In genomic region chr2:148141936-148142335, GRCm38 (mm10) we compare ENCODE assay signal across 15 mouse cellular contexts.
DNase-seq lines count a peak whose midpoint lies in the region; ATAC-seq and TF ChIP-seq lines count a peak whose summit lies in the region.
"Had no signal": no experiment of that assay in that cellular context is flagged by ENCODE, and none has a peak within 500 bp of the region (broad histone marks: within the 10 kb centered on the region; RNA-seq: fewer than 3 reads in every experiment).

No protein-coding gene starts in this region.

- no peaks in the 10 kb centered on the region for H3K27me3 ChIP-seq in lung, embryonic 14.5 days (ENCODE audit: insufficient read depth, low read length)
- no peaks in the 10 kb centered on the region for H3K27me3 ChIP-seq in midbrain, embryonic 13.5 days
- no peaks in the 10 kb centered on the region for H3K27me3 ChIP-seq in forebrain, embryonic 11.5 days (ENCODE audit: control insufficient read depth, insufficient read depth, low read length)
- H3K27me3 ChIP-seq: liver, embryonic 12.5 days; midbrain, embryonic 12.5 days; neural tube, embryonic 13.5 days had no signal

- H3K4me3 ChIP-seq in lung, embryonic 14.5 days (ENCODE audit: low read depth, low read length): no peak overlapping the region
- H3K4me3 ChIP-seq in midbrain, embryonic 13.5 days (replicated peaks): no peak overlapping the region
- no peak overlapping the region for H3K4me3 ChIP-seq in forebrain, embryonic 11.5 days (ENCODE audit: low read depth, low read length)
- H3K4me3 ChIP-seq: forebrain, embryonic 10.5 days; liver, embryonic 12.5 days; midbrain, embryonic 12.5 days; neural tube, embryonic 13.5 days had no signal

- peak; percentile 31; the same call in 1 of the 2 replicates for ATAC-seq in lung, embryonic 14.5 days (ENCODE audit: insufficient read depth)
- ATAC-seq in midbrain, embryonic 13.5 days: no peak
- ATAC-seq in forebrain, embryonic 11.5 days (replicated peaks; ENCODE audit: low FRiP score): no peak
- ATAC-seq: hindbrain, embryonic 16.5 days; liver, embryonic 12.5 days had no signal

- no peak overlapping the region for H3K4me2 ChIP-seq in lung, embryonic 14.5 days
- no peak overlapping the region for H3K4me2 ChIP-seq in midbrain, embryonic 13.5 days (replicated peaks)
- H3K4me2 ChIP-seq in forebrain, embryonic 11.5 days (ENCODE audit: low read depth, low read length, severe bottlenecking): no peak overlapping the region
- H3K4me2 ChIP-seq: liver, embryonic 12.5 days; midbrain, embryonic 12.5 days; neural tube, embryonic 13.5 days had no signal

- WGBS in lung, embryonic 14.5 days: 65% methylated on average over 4 of the region's 4 CpGs
- WGBS in midbrain, embryonic 13.5 days: 86% methylated on average over 4 of the region's 4 CpGs
- 79% methylated on average over 4 of the region's 4 CpGs for WGBS in forebrain, embryonic 11.5 days

- no peak for TF ChIP-seq CTCF in lung, embryonic 14.5 days (IDR thresholded peaks at IDR 0.05; ENCODE audit: low read depth)

- no peaks in the 10 kb centered on the region for H3K9me3 ChIP-seq in lung, embryonic 14.5 days (ENCODE audit: low read depth, low read length)
- H3K9me3 ChIP-seq in midbrain, embryonic 13.5 days: no peaks in the 10 kb centered on the region
- no peaks in the 10 kb centered on the region for H3K9me3 ChIP-seq in forebrain, embryonic 11.5 days (ENCODE audit: control insufficient read depth, low read length)
- H3K9me3 ChIP-seq: forebrain, embryonic 10.5 days; liver, embryonic 12.5 days; midbrain, embryonic 12.5 days; neural tube, embryonic 13.5 days had no signal

- no peak overlapping the region for H3K9ac ChIP-seq in lung, embryonic 14.5 days
- H3K9ac ChIP-seq in midbrain, embryonic 13.5 days (replicated peaks): no peak overlapping the region
- no peak overlapping the region for H3K9ac ChIP-seq in forebrain, embryonic 11.5 days (ENCODE audit: low read length)
- H3K9ac ChIP-seq: liver, embryonic 12.5 days; midbrain, embryonic 12.5 days; neural tube, embryonic 13.5 days had no signal

- H3K27ac ChIP-seq in lung, embryonic 14.5 days (ENCODE audit: low read depth): no peak overlapping the region
- H3K27ac ChIP-seq in midbrain, embryonic 13.5 days: no peak overlapping the region
- no peak overlapping the region for H3K27ac ChIP-seq in forebrain, embryonic 11.5 days (ENCODE audit: low read depth, low read length)
- H3K27ac ChIP-seq: forebrain, embryonic 10.5 days; liver, embryonic 12.5 days; midbrain, embryonic 12.5 days; neural tube, embryonic 13.5 days had no signal

- no peaks in the 10 kb centered on the region for H3K4me1 ChIP-seq in lung, embryonic 14.5 days (ENCODE audit: insufficient read depth)
- no peaks in the 10 kb centered on the region for H3K4me1 ChIP-seq in midbrain, embryonic 13.5 days (replicated peaks)
- no peaks in the 10 kb centered on the region for H3K4me1 ChIP-seq in forebrain, embryonic 11.5 days (replicated peaks; ENCODE audit: control insufficient read depth, insufficient read depth, low read length)
- H3K4me1 ChIP-seq: forebrain, embryonic 10.5 days; liver, embryonic 12.5 days; midbrain, embryonic 12.5 days; neural tube, embryonic 13.5 days had no signal

- DNase-seq in adrenal gland, postnatal 36 days: peak; percentile 9 to 10
- no peak for DNase-seq in adrenal gland, adult 18-20 months (ENCODE audit: low spot score in 2 of 2)
- DNase-seq in right cerebral cortex, adult 18-20 months: peak; percentile 31
- no peak for DNase-seq in right cerebral cortex, postnatal 10 days (ENCODE audit: low spot score in 2 of 2)
- peak; percentile 40 for DNase-seq in lung, embryonic 14.5 days
- DNase-seq in forebrain, embryonic 11.5 days (ENCODE audit: low spot score): no peak
- DNase-seq in layer of hippocampus, postnatal 25 days (ENCODE audit: extremely low spot score in 1 of 2, low spot score in 1 of 2): no peak
- DNase-seq: cerebellum, adult 18-20 months; right cerebral cortex, postnatal 14 days had no signal

- no peaks in the 10 kb centered on the region for H3K36me3 ChIP-seq in lung, embryonic 14.5 days (ENCODE audit: insufficient read depth)
- no peaks in the 10 kb centered on the region for H3K36me3 ChIP-seq in midbrain, embryonic 13.5 days
- no peaks in the 10 kb centered on the region for H3K36me3 ChIP-seq in forebrain, embryonic 11.5 days (ENCODE audit: control insufficient read depth, insufficient read depth, low read length)
- H3K36me3 ChIP-seq: forebrain, embryonic 10.5 days; liver, embryonic 12.5 days; midbrain, embryonic 12.5 days; neural tube, embryonic 13.5 days had no signal

Comparison
In these comparisons a context has a peak if more than half of its experiments do, and no peak if none do; other contexts are left out.
1. DNase-seq: peak in adrenal gland, postnatal 36 days (2 of 2), right cerebral cortex, adult 18-20 months (single experiment) and lung, embryonic 14.5 days (single experiment); none in adrenal gland, adult 18-20 months (0 of 2), right cerebral cortex, postnatal 10 days (0 of 2), forebrain, embryonic 11.5 days (single experiment) and layer of hippocampus, postnatal 25 days (0 of 2).